Mouse (Mus musculus): Measurements from ENCODE around the gene Pgrmc2.

DNA sequence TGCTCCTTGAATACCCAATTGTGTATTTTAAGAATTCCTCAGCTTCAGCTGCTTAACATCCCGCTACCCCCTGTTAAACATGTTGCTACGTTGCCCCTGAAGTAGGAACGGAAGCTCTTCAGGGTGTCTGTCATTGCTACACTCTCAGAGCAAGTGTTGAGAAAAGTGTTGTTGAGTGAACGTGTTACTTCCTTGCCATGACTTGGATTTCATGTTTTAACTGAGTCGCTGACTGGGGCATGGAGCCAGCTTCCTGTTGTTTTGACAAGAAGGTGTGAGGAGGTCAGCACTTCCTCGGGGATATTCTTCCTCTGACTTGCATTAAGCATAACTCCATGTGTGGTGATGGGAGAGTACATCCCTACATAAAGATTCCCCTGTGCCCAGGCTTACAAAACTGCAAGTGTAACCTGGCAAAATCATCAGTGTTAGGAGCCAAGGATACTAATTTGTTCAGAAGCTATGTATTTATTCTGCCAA lies 25.5 kb upstream of the Pgrmc2 start:
- no peak for TF ChIP-seq POLR2A (IDR thresholded peaks at IDR 0.05; ENCODE audit: insufficient read length, low read depth)
- TF ChIP-seq REST (IDR thresholded peaks at IDR 0.05; ENCODE audit: insufficient read depth, insufficient read length): no peak
- no peak for TF ChIP-seq POLR2AphosphoS2 (IDR thresholded peaks at IDR 0.05; ENCODE audit: insufficient read length, low read depth)
- TF ChIP-seq MAX (IDR thresholded peaks at IDR 0.05; ENCODE audit: low read depth): no peak
- no peak for TF ChIP-seq TCF12 (IDR thresholded peaks at IDR 0.05; ENCODE audit: insufficient read depth, poor library complexity, severe bottlenecking)
- TF ChIP-seq TCF3 (IDR thresholded peaks at IDR 0.05; ENCODE audit: insufficient read length, low read depth): no peak
- no peak for TF ChIP-seq MYOG (IDR thresholded peaks at IDR 0.05; ENCODE audit: control insufficient read depth in 1 of 3, insufficient read depth in 1 of 3, insufficient read length in 2 of 3, low read depth in 2 of 3)
